Mouse (Mus musculus): ENCODE data around the gene Ctf1. TPM values are rescaled to one million over a fixed set of nuclear protein-coding genes. Genes with fewer than 3 reads are reported as not detected.
A peak's percentile ranks its signal among the peaks of the same experiment; 100 is the strongest.

The Ctf1 gene
- polyA plus RNA-seq, 1 experiment from 2014 or later: 14.0 TPM

GRCm38 (mm10) chr7:127675391-127675811 is 37.1 kb upstream of the Ctf1 start:
- no peak overlapping the region for H3K27ac ChIP-seq (ENCODE audit: low read depth)
- H3K9ac ChIP-seq (ENCODE audit: low read length): no peak overlapping the region
- WGBS: 72% methylated on average over 9 of the region's 9 CpGs
- H3K4me3 ChIP-seq (ENCODE audit: low read depth, low read length): no peak overlapping the region
- ATAC-seq (replicated peaks; ENCODE audit: low FRiP score, low TSS enrichment, low read depth) (no peak), DNase-seq (ENCODE audit: low spot score) (peak; percentile 56)
- no peaks in the 10 kb centered on the region for H3K4me1 ChIP-seq (replicated peaks; ENCODE audit: control insufficient read depth, insufficient read depth, low read length)
- H3K27me3 ChIP-seq (replicated peaks; ENCODE audit: control insufficient read depth, insufficient read depth, low read length): no peaks in the 10 kb centered on the region
- no peak overlapping the region for H3K4me2 ChIP-seq (ENCODE audit: low read length)
- H3K36me3 ChIP-seq (ENCODE audit: control insufficient read depth, insufficient read depth, low read length): no peaks in the 10 kb centered on the region
- no peaks in the 10 kb centered on the region for H3K9me3 ChIP-seq (ENCODE audit: control insufficient read depth, low read length)

DNA sequence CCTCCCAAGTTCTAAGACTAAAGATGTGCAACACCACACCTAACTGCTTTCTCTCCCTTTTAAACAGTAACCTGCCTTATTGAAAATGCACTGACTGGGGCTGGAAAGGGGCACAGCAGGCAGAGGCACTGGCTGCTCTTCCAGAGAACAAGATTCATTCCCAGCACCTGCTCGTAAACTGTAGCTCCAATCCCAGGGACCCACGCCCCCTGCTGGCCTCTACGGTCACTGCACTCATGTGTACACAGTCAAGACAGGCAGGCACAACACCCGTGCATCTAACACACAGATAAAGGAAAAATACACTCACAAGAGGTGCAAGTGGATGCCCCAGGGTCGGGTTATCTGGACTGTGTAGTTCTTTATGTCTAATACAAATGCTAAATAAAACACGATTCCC is 35.5 kb upstream of the Ctf1 start:
- ATAC-seq (replicated peaks; ENCODE audit: low FRiP score, low TSS enrichment, low read depth) (no peak), DNase-seq (ENCODE audit: low spot score) (peak; percentile 61)
- 68% methylated on average over 6 of the region's 6 CpGs for WGBS
- no peak overlapping the region for H3K9ac ChIP-seq (ENCODE audit: low read length)
- no peak overlapping the region for H3K27ac ChIP-seq (ENCODE audit: low read depth)
- no peaks in the 10 kb centered on the region for H3K9me3 ChIP-seq (ENCODE audit: control insufficient read depth, low read length)
- H3K36me3 ChIP-seq (ENCODE audit: control insufficient read depth, insufficient read depth, low read length): no peaks in the 10 kb centered on the region
- no peaks in the 10 kb centered on the region for H3K27me3 ChIP-seq (replicated peaks; ENCODE audit: control insufficient read depth, insufficient read depth, low read length)
- no peak overlapping the region for H3K4me2 ChIP-seq (ENCODE audit: low read length)
- H3K4me1 ChIP-seq (replicated peaks; ENCODE audit: control insufficient read depth, insufficient read depth, low read length): no peaks in the 10 kb centered on the region
- H3K4me3 ChIP-seq (ENCODE audit: low read depth, low read length): no peak overlapping the region

DNA sequence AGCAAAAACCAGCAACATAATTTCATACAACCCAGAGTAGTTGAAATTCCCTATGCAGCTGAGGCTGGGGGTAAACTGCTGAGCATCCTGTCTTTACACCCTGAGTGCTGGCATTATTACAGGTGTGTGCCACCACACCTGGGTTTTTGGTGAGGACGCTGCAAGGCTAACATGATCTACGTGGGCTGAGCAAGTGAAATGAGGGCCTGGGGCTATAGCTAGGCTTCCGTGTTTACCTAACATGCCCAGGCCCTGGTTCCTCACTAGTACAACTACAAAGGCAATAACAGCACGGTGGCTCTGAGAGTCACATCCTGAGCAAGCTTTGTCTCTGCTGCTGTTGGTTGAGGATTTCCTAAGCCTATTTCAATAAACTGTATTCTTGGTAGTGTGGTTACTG is 34.9 kb upstream of the Ctf1 start:
- 95% methylated on average over 4 of the region's 4 CpGs for WGBS
- H3K4me3 ChIP-seq (ENCODE audit: low read depth, low read length): no peak overlapping the region
- no peaks in the 10 kb centered on the region for H3K36me3 ChIP-seq (ENCODE audit: control insufficient read depth, insufficient read depth, low read length)
- no peak overlapping the region for H3K27ac ChIP-seq (ENCODE audit: low read depth)
- DNase-seq (ENCODE audit: low spot score) (no peak), ATAC-seq (replicated peaks; ENCODE audit: low FRiP score, low TSS enrichment, low read depth) (no peak)
- no peaks in the 10 kb centered on the region for H3K27me3 ChIP-seq (replicated peaks; ENCODE audit: control insufficient read depth, insufficient read depth, low read length)
- no peak overlapping the region for H3K9ac ChIP-seq (ENCODE audit: low read length)
- H3K4me1 ChIP-seq (replicated peaks; ENCODE audit: control insufficient read depth, insufficient read depth, low read length): no peaks in the 10 kb centered on the region
- H3K9me3 ChIP-seq (ENCODE audit: control insufficient read depth, low read length): no peaks in the 10 kb centered on the region
- no peak overlapping the region for H3K4me2 ChIP-seq (ENCODE audit: low read length)

- H3K9ac ChIP-seq (ENCODE audit: low read length): no peak overlapping the region
Observed at GRCm38 (mm10) chr7:127678811-127679210, 33.7 kb upstream of the Ctf1 start.

DNA sequence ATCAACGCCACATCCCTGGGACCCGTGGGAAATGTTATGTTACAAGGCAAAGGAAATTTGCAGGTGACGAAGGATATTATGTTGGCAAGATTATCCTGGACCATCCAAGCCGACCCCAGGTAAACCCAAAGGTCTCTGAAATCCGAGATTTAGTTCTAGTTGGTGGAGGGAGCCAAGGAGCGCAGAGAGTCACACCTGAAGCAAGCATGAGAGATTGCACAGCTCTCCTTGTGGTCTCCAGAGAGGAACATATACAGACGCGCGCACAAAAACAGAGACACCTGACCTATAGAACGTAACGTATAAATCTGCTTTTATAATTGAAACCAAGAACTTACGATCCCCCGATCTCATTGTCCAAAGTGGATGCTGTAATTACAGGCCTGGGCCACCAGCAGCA is 32.0 kb upstream of the Ctf1 start:
- DNase-seq (ENCODE audit: low spot score) (no peak), ATAC-seq (replicated peaks; ENCODE audit: low FRiP score, low TSS enrichment, low read depth) (no peak)
- Histone ChIP-seq H3K9ac (ENCODE audit: low read length) (no peak overlapping the region), H3K27ac (ENCODE audit: low read depth) (no peak overlapping the region), H3K27me3 (replicated peaks; ENCODE audit: control insufficient read depth, insufficient read depth, low read length) (no peaks in the 10 kb centered on the region), H3K4me1 (replicated peaks; ENCODE audit: control insufficient read depth, insufficient read depth, low read length) (peaks cover 9% of the 10 kb centered on the region; the same call in 1 of the 2 replicates), H3K9me3 (ENCODE audit: control insufficient read depth, low read length) (no peaks in the 10 kb centered on the region), H3K4me2 (ENCODE audit: low read length) (no peak overlapping the region), H3K4me3 (ENCODE audit: low read depth, low read length) (no peak overlapping the region), H3K36me3 (ENCODE audit: control insufficient read depth, insufficient read depth, low read length) (no peaks in the 10 kb centered on the region)
- WGBS: 85% methylated on average over 13 of the region's 13 CpGs

More at GRCm38 (mm10) chr7:127678811-127679210, 33.7 kb upstream of the Ctf1 start:
- Histone ChIP-seq H3K27me3 (replicated peaks; ENCODE audit: control insufficient read depth, insufficient read depth, low read length) (no peaks in the 10 kb centered on the region), H3K36me3 (ENCODE audit: control insufficient read depth, insufficient read depth, low read length) (no peaks in the 10 kb centered on the region), H3K9me3 (ENCODE audit: control insufficient read depth, low read length) (no peaks in the 10 kb centered on the region), H3K4me2 (ENCODE audit: low read length) (no peak overlapping the region), H3K4me3 (ENCODE audit: low read depth, low read length) (no peak overlapping the region), H3K4me1 (replicated peaks; ENCODE audit: control insufficient read depth, insufficient read depth, low read length) (no peaks in the 10 kb centered on the region), H3K27ac (ENCODE audit: low read depth) (no peak overlapping the region)
- ATAC-seq (replicated peaks; ENCODE audit: low FRiP score, low TSS enrichment, low read depth): no peak
- WGBS: 80% methylated on average over 2 of the region's 2 CpGs
- no peak for DNase-seq (ENCODE audit: low spot score)

- H3K9me3 ChIP-seq (ENCODE audit: control insufficient read depth, low read length): no peaks in the 10 kb centered on the region
- ATAC-seq (replicated peaks; ENCODE audit: low FRiP score, low TSS enrichment, low read depth): no peak
Observed at GRCm38 (mm10) chr7:127681888-127682553, 30.5 kb upstream of the Ctf1 start.

DNA sequence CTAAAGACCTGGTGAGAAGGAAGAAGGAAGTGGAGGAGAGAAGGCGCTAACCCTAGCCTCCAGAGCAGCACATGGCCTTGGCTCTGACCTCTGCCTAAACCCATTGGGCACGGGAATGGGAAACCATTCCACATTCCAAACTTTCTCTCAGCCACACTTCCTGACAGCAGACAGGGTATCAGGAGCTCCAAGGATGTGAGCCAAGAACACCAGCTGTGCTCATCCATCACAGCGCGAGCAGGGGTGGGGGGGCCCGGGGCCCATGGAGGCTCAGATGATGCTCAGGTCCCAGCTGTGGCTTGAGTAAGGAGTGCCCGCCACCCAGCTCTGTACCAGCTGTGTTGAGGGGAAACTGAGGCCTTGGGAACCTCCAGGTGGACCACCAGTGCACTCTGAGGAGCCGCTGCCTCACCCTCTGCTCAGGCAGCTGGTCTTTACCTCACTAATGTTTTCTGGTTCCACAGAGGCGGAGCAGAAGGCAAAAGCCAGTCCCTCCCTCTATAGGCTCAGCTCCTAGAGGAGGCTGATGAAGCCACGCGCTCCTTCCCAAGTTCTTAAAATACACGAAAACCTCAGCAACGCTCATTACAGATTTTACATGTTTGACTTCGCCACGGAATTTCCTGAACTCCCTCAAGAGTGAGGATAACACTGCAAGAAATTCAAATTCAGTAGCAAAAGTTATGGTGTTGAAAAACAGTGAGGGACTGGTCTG is 27.1 kb upstream of the Ctf1 start:
- no peaks in the 10 kb centered on the region for H3K9me3 ChIP-seq (ENCODE audit: control insufficient read depth, low read length)
- 0 out of 2 replicates have a peak, but pooled peaks have one; percentile 44 for ATAC-seq (replicated peaks; ENCODE audit: low FRiP score, low TSS enrichment, low read depth)
- no peak for DNase-seq (ENCODE audit: low spot score)
- H3K4me2 ChIP-seq (ENCODE audit: low read length): no peak overlapping the region
- no peak overlapping the region for H3K4me3 ChIP-seq (ENCODE audit: low read depth, low read length)
- no peaks in the 10 kb centered on the region for H3K27me3 ChIP-seq (replicated peaks; ENCODE audit: control insufficient read depth, insufficient read depth, low read length)
- H3K27ac ChIP-seq (ENCODE audit: low read depth): peak overlapping the region; percentile 47; the same call in 1 of the 2 replicates
- 53% methylated on average over 14 of the region's 14 CpGs for WGBS
- peaks cover 16% of the 10 kb centered on the region for H3K4me1 ChIP-seq (replicated peaks; ENCODE audit: control insufficient read depth, insufficient read depth, low read length)
- no peak overlapping the region for H3K9ac ChIP-seq (ENCODE audit: low read length)
- no peaks in the 10 kb centered on the region for H3K36me3 ChIP-seq (ENCODE audit: control insufficient read depth, insufficient read depth, low read length)

More at GRCm38 (mm10) chr7:127681888-127682553, 30.5 kb upstream of the Ctf1 start:
- Histone ChIP-seq H3K4me3 (ENCODE audit: low read depth, low read length) (no peak overlapping the region), H3K27ac (ENCODE audit: low read depth) (no peak overlapping the region), H3K27me3 (replicated peaks; ENCODE audit: control insufficient read depth, insufficient read depth, low read length) (no peaks in the 10 kb centered on the region), H3K4me1 (replicated peaks; ENCODE audit: control insufficient read depth, insufficient read depth, low read length) (peaks cover 16% of the 10 kb centered on the region), H3K9ac (ENCODE audit: low read length) (no peak overlapping the region), H3K36me3 (ENCODE audit: control insufficient read depth, insufficient read depth, low read length) (no peaks in the 10 kb centered on the region), H3K4me2 (ENCODE audit: low read length) (no peak overlapping the region)
- DNase-seq (ENCODE audit: low spot score): no peak
- 69% methylated on average over 8 of the region's 8 CpGs for WGBS

DNA sequence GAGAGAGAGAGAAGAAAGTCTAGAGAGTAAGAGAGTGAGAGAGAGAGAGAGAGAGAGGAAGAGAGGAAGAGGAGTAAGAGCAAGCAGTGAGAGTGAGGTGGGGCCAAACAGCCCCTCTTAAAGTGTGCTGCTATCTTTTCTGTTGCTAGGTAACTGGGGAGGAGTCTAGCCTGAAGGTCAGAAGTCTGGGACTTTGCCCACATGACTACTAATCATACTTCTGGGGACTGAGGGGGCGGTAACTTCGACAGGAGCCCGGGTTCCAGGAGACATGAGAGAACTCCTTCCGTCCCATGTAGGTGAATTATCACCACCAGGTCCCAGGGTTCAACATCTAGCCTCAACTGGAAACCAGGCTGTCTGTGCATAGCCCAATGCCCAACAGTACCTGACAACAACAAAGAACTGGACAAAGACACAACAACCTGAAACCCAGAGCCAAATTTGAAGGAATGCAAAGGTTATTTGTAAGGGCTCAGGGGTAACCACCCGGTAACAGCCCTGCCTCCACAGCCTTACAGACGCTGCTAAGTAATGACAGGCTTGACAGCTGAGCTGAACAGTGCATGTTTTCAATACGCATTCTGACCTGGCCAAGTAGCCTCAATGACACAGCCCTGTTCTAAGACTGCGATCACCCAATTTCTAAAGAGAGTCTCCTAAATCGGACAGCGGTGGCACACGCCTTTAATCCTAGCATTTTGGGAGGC is 25.6 kb upstream of the Ctf1 start:
- Histone ChIP-seq H3K36me3 (ENCODE audit: control insufficient read depth, insufficient read depth, low read length) (no peaks in the 10 kb centered on the region), H3K4me3 (ENCODE audit: low read depth, low read length) (no peak overlapping the region), H3K27me3 (replicated peaks; ENCODE audit: control insufficient read depth, insufficient read depth, low read length) (no peaks in the 10 kb centered on the region), H3K4me1 (replicated peaks; ENCODE audit: control insufficient read depth, insufficient read depth, low read length) (peaks cover 26% of the 10 kb centered on the region), H3K4me2 (ENCODE audit: low read length) (no peak overlapping the region), H3K9me3 (ENCODE audit: control insufficient read depth, low read length) (no peaks in the 10 kb centered on the region), H3K27ac (ENCODE audit: low read depth) (no peak overlapping the region), H3K9ac (ENCODE audit: low read length) (no peak overlapping the region)
- ATAC-seq (replicated peaks; ENCODE audit: low FRiP score, low TSS enrichment, low read depth) (no peak), DNase-seq (ENCODE audit: low spot score) (no peak)
- WGBS: 69% methylated on average over 11 of the region's 11 CpGs

All from intestine, embryonic 14.5 days (tissue).